Mouse (Mus musculus): ENCODE measurements around the gene Ap2b1.

DNA sequence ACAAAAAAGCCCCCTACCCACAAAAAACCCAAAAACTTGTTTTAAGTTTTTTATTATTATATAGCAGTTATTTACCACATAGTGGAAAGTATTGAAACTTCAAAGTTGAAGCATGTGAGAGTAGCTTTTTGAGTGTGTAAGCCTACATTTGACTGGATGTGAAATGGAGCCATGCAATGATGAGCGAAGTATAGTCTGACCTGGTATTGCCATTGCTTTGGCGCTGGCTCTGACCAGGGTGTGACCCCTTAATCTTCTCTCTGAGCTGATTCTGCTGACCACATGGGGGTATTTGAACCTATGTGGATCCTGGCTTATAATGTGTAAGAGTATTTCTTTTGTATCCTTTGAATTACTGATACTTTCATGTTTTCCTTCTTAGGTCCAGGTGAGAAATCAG is 4.7 kb upstream of the Ap2b1 start:
- TF ChIP-seq EP300 (IDR thresholded peaks at IDR 0.05; ENCODE audit: low read depth) (no peak), CTCF (IDR thresholded peaks at IDR 0.05; ENCODE audit: low read depth) (no peak)

Measured in liver, embryonic 14.5 days (tissue).